Mouse (Mus musculus): Measurements from ENCODE around the gene Gm17019.
"Not testable (repeated sequence)": the region's sequence is repeated elsewhere in the genome, so short reads cannot be mapped to it uniquely, and the experiment has no call there.

The Gm17019 gene

GRCm38 (mm10) chr5:15032898-15033297, at the start of gene Gm17019:
Gene Gm17019, minus strand, starts transcription at chr5:15032998.
- DNase-seq = not testable (repeated sequence)

- not testable (repeated sequence) for DNase-seq
These were observed 29.6 kb upstream of the Gm17019 start for GRCm38 (mm10) chr5:15062385-15062715.

- DNase-seq = not testable (repeated sequence)
These were observed 29.0 kb upstream of the Gm17019 start for GRCm38 (mm10) chr5:15061638-15062384.

DNA sequence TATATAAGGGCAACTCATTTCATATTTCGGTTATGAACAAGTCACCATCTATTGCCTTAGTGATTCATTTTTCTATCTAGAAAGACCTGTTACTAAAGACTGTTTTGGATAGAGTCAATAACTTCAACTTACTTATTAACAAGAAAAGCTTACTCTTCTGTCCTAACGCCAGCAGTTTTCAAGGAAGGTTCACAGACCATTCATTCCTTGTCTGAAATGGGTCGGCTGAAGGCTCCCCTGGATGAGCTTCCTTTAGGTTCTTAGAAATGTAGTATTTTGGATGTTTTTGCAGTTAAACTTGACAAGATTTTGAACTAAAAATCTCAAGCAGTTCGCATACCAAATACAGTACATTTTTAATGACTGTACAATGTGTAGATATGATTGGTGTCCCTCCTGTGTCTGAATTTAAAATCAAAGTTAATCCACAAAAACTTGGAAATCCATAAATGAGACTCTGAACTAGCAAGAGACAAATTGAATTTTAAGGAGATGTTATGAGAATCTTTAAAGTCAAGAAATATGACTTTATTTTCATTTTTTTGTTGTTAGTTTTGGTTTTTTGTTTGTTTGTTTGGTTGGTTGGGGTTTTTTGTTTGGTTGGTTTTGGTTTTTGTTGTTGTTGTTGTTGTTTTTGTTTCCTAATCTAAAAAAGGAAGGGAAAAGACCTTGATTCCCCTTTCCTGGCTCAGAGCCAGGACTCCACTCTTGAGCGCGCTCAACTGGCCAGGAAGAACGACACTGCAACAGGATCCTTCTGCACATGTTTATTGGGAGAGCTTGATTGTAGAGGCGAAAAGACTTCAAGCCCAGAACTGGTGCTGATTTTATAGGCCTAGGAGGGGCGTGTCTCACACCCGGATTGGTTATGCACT, 21.6 kb upstream of the Gm17019 start:
- DNase-seq = not testable (repeated sequence)

DNA sequence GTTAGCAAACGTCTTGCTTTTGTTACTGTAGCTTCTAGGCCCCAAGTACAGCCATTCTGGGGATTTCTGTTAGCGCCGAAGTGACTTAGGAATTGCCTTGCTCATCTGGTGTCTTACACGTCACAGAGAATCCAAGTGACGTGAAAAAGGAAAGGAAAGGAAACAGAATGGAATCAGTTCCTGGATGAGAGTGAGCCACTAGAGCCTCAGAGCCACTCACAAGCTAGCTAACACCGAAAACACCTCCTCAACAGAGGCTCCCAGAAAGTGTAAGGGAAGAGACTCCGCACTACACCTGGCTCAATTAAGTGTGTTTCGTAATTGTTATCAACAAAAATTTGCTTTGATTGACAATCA, 20.8 kb upstream of the Gm17019 start:
- not testable (repeated sequence) for DNase-seq

GRCm38 (mm10) chr5:15052945-15053605, 20.3 kb upstream of the Gm17019 start:
- not testable (repeated sequence) for DNase-seq

- not testable (repeated sequence) for DNase-seq
These were observed 18.0 kb upstream of the Gm17019 start for GRCm38 (mm10) chr5:15050807-15051206.

DNA sequence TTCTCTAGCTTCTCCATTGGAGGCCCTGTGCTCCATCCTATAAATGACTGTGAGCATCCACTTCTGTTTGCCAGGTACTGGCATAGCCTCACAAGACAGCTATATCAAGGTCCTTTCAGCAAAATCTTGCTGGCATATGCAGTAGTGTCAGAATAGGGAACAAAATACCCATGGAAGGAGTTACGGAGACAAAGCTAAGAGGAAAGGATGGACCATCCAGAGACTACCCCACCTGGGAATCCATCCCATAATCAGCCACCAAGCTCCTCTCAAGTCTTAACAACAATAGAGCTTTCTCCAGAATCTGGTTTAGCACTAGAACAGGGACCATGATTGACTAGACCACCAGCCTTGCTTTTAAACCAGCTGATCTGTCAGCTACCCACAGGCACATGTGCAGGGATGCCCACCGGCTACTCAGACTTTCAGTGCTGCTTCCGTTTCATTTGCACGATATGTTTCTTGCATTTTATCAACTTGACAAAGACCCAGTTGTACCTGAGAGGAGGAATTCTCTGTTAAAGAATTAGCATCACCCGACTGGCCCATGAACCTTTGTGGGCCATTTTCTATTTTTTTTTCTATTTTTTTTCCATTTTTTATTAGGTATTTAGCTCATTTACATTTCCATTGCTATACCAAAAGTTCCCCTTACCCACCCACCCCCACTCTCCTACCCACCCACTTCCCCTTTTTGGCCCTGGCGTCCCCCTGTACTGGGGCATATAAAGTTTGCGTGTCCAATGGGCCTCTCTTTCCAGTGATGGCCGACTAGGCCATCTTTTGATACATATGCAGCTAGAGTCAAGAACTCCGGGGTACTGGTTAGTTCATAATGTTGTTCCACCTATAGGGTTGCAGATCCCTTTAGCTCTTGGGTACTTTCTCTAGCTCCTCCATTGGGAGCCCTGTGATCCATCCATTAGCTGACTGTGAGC, 12.3 kb upstream of the Gm17019 start:
- not testable (repeated sequence) for DNase-seq

- not testable (repeated sequence) for DNase-seq
These were observed 8.0 kb upstream of the Gm17019 start for GRCm38 (mm10) chr5:15040784-15041183.

- not testable (repeated sequence) for DNase-seq
These were observed 7.2 kb upstream of the Gm17019 start for GRCm38 (mm10) chr5:15039984-15040383.

- not testable (repeated sequence) for DNase-seq
These were observed 8.5 kb downstream of the Gm17019 start for GRCm38 (mm10) chr5:15024316-15024715.

- not testable (repeated sequence) for DNase-seq
These were observed 12.7 kb downstream of the Gm17019 start for GRCm38 (mm10) chr5:15020067-15020466.

- not testable (repeated sequence) for DNase-seq
These were observed 21.9 kb downstream of the Gm17019 start for GRCm38 (mm10) chr5:15010639-15011582.

DNA sequence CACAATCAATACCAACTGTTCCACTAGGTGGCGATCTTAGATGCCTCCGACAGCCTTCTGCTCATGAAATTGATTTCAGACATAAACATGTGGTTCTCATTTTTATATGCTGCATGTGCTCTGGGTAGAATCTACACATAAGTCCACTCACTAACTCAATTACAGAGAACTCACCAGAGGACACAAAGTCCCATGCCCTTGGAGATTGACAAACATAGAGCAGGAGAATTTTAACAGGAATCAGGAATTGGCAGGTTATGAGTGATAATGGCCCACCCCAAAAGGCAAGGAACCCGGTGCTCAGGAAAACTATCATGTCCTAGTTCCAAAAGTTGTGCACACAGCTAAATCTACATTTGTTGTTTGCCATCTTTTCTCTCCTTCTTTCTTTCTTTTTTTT, 25.9 kb downstream of the Gm17019 start:
- DNase-seq = not testable (repeated sequence)

DNA sequence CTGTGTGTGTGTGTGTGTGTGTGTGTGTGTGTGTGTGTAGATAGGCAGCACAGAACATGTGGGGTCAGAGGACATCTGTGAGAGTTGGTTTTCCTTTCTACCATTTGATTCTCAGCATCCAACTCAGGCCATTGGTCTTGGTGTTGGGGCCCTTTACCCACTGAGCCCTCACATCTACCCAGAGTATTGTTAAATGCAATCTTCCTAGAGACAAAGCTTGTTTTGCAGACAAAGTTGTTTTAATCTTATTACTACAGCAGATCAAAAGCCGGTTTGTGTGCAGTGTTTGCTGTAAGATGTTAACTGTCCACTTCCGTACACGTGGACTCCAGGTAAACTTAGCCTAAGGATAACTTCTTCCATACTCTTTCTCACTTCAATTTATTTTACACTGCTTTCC, 26.5 kb downstream of the Gm17019 start:
- not testable (repeated sequence) for DNase-seq

DNA sequence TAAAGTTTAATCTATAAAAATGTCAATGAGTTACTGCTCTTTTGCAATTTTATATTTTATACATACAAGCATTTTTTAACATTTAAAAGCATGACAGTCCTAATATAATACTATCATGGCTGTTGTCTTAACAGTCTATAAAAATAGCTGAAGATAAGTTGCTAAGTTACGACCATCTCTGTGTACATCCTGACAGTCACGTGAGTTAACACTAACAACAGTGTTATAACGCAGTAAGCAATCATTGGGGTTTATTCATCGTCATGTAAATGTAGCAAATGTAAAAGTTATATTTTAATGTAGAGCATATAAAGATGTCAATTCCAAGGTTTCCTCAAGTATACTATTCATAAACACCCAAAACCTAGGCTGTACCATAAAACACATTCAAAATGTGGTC, 27.2 kb downstream of the Gm17019 start:
- DNase-seq = not testable (repeated sequence)

GRCm38 (mm10) chr5:15004569-15005562, 27.9 kb downstream of the Gm17019 start:
- DNase-seq = not testable (repeated sequence)

- not testable (repeated sequence) for DNase-seq
These were observed 34.7 kb downstream of the Gm17019 start for GRCm38 (mm10) chr5:14998077-14998476.

- DNase-seq = not testable (repeated sequence)
These were observed 35.2 kb downstream of the Gm17019 start for GRCm38 (mm10) chr5:14997556-14997955.
